8 mouse cellular contexts compared by ENCODE assay signal in genomic region chr19:30128177-30128576, GRCm38 (mm10). TPM values are rescaled to one million over a fixed set of nuclear protein-coding genes. Genes with fewer than 3 reads are reported as not detected.
DNase-seq lines count a peak whose midpoint lies in the region; ATAC-seq lines count a peak whose summit lies in the region.

No protein-coding gene starts in this region.

- no peak overlapping the region for H3K27ac ChIP-seq in neural tube, embryonic 14.5 days (ENCODE audit: low read depth, low read length)

- intact Hi-C loops in heart, postnatal 25 days (cut with DNase I) = loop anchor here (2.0 to 5.0 kb wide), 2 partner anchors 151 to 303 kb away; no protein-coding TSS in a partner anchor

- H3K36me3 ChIP-seq in neural tube, embryonic 14.5 days (ENCODE audit: control insufficient read depth, insufficient read depth, low read length) = no peaks in the 10 kb centered on the region

- H3K4me2 ChIP-seq in neural tube, embryonic 14.5 days (ENCODE audit: low read depth, low read length) = no peak overlapping the region

- peak; percentile 65 for ATAC-seq in common myeloid progenitor, adult 5-6 weeks (replicated peaks; ENCODE audit: low read depth, poor library complexity, severe bottlenecking)
- ATAC-seq in neural tube, embryonic 14.5 days (ENCODE audit: low read depth) = peak; percentile 28; the same call in 1 of the 2 replicates

- H3K4me1 ChIP-seq in neural tube, embryonic 14.5 days (ENCODE audit: control insufficient read depth, insufficient read depth, low read length) = peaks cover 8% of the 10 kb centered on the region; the same call in 1 of the 2 replicates

- H3K9me3 ChIP-seq in neural tube, embryonic 14.5 days (ENCODE audit: control insufficient read depth, low read length) = no peaks in the 10 kb centered on the region

- H3K4me3 ChIP-seq in neural tube, embryonic 14.5 days (ENCODE audit: low read depth, low read length) = no peak overlapping the region

- H3K9ac ChIP-seq in neural tube, embryonic 14.5 days (replicated peaks; ENCODE audit: low read depth, low read length) = no peak overlapping the region

- DNase-seq in heart, adult 11 months = peak; percentile 57
- no peak for DNase-seq in heart, postnatal 25 days (ENCODE audit: low spot score)
- peak; percentile 69 for DNase-seq in lung, postnatal 36 days
- DNase-seq in lung, postnatal 14 days = no peak
- no peak for DNase-seq in testis, postnatal 10 days (ENCODE audit: low spot score)
- DNase-seq in testis, postnatal 14 days (ENCODE audit: low spot score) = no peak

- no peaks in the 10 kb centered on the region for H3K27me3 ChIP-seq in neural tube, embryonic 14.5 days (ENCODE audit: control insufficient read depth, insufficient read depth, low read length)

- WGBS in neural tube, embryonic 14.5 days = 79% methylated on average over 4 of the region's 4 CpGs

RNA-seq across cellular contexts. Expression of gene Gldc, which starts 47.1 kb away (rescaled TPM):
- total RNA-seq in heart, postnatal 25 days (2021) = under 1 TPM; 0.16 to 0.22 TPM
- total RNA-seq in common myeloid progenitor, adult 5-6 weeks (2017) = 0.18 TPM in 1 of 2 replicates, not detected in the other
- polyA plus RNA-seq in neural tube, embryonic 14.5 days (2014; fragmentation: Nextera tagmentation; extraction: Ambion mirVana) = 5.4 and 6.2 TPM in 2 replicates

Comparison
In these comparisons a context has a peak if more than half of its experiments do, and no peak if none do; other contexts are left out.
1. DNase-seq: peak in heart, adult 11 months (single experiment) and lung, postnatal 36 days (single experiment); none in heart, postnatal 25 days (single experiment), lung, postnatal 14 days (single experiment), testis, postnatal 10 days (single experiment) and testis, postnatal 14 days (single experiment).